Mouse (Mus musculus): ENCODE measurements at regions not wholly inside any gene's neighbourhood (a gene's known extent, or its start where the extent isn't known, plus 50 kb on each side); places are given as distances from the start of the nearest gene placed in this dataset.
"Not testable (repeated sequence)": the region's sequence is repeated elsewhere in the genome, so short reads cannot be mapped to it uniquely, and the experiment has no call there.

DNA sequence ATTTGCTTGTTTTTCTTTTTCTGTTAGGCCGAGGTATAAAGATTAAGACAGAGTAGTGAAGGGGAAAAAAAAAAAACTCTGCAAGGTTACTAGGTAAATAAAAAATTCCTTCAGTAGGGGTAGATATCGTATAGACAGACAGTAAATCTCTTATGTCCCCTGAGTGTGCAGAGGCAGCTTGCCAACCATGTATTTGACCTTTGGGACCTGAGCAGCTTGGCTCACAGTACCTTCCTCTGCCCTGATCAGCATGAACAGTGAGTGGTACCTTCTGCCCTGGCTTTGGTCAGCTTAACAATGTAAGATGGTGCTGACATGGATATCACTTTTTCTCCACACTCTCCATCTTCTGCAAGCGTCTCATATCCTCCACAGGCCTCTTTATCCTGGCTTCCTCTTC is 168.3 kb upstream of the Arglu1 start:
- ATAC-seq (ENCODE audit: insufficient number of reproducible peaks, low FRiP score, low TSS enrichment), result no peak

DNA sequence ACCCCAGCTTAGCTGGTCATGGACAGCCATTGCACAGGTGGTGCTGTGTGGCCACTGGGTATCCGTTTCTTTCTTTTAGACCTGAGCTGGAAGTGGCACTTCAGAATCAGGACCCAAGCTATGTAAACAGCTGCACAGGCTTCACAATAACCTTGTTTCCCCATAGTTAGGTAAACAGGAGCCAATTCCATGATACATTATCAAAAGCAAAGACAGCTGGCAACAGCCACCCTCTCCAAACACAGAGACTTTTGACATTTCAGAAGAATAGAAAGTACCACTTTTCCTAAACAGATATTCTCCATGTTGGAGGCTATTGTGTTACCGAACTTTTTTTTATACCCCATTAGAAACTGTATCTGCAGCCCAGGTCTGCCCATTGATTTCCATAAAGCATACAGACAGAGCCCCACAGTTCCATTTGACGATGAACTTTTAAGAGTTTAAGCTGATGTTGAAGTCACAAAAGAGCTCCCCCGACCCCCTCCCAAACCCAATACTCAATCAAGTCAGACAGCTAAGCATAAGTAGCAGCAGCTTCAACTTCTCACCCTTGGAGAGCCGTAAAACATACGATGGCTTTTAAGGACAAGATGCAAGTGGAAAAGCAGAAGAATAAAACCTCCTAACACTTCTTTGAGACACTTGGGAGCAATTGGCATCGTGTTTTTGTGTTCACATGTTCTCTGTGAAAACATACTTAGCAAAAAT is 162.5 kb upstream of the Arglu1 start:
- ATAC-seq (ENCODE audit: insufficient number of reproducible peaks, low FRiP score, low TSS enrichment), result no peak

DNA sequence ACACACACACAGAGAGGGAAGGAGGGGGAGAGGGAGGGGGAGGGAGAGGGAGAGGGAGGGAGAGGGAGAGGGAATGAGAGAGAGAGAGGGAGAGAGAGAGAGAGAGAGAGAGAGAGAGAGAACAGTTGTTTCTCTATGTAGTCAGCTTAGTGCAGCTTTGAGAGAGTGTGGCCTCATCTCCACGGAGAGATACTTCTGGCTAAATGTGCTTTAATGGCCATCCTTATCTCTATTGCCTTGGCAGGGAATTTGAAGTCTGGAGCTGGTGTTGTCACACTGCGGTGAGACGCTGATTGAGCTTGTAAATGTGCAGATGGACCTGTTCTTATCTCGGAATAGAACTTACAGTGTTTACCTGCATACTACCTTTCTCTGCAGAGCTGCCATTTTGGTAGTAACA is 160.9 kb upstream of the Arglu1 start:
- ATAC-seq (ENCODE audit: insufficient number of reproducible peaks, low FRiP score, low TSS enrichment), result no peak

DNA sequence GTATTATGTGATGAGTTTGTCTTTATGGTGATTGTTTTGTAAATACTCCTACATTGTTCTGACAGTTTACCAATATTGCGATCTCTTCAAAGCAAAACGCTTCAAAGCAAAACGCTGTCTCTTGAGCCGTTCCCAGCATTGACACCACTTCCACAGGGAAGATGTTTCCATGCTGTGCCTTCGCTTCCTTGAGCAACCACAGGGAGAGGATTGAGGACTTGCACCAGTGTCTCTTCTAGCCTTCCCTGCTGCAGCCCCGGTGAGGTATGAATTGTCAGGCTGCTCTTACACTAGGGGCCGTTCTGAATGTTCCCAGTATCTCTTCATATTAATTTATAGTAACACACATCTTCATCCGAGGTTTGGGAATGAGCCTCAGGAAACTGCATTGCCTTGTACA is 160.4 kb upstream of the Arglu1 start:
- no peak for ATAC-seq (ENCODE audit: insufficient number of reproducible peaks, low FRiP score, low TSS enrichment)

DNA sequence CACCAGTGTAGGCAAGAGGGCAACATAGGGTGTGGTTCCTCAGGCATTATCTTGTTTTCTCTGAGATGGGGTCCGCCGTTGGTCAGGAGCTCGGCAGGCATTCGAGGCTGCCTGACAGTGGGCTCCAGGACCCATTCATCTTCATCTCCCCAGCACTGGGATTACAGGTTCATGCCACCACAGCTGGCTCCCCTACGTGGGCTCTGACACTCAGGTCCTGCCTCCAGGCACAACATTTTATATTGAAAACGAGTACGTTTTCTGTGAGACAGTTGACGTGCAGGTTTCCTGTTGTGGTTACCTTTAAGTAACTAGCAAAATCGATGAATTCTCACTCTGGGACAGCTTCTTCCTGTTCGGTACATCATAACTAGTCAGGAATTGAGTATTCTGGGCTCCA is 157.3 kb upstream of the Arglu1 start:
- no peak for ATAC-seq (ENCODE audit: insufficient number of reproducible peaks, low FRiP score, low TSS enrichment)

DNA sequence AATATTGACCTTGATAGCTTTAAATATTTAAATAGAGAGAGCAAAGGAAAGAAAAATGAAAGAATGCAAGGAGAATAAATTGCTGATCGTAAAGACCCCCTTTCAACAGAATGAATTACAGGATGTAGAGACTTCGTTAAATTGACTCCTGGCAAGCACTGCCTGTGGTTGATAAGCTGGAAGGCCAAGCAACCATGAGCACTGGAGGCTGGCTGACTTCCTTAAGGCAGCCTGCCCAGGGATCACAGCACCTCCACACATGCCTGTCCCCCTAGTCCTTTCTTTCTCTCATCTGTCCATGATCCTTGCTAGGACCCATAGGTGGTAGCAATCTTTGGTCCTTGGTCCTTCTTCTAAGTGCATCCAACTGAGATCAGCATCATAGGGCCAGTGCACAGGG is 152.0 kb upstream of the Arglu1 start:
- ATAC-seq (ENCODE audit: insufficient number of reproducible peaks, low FRiP score, low TSS enrichment), result no peak

DNA sequence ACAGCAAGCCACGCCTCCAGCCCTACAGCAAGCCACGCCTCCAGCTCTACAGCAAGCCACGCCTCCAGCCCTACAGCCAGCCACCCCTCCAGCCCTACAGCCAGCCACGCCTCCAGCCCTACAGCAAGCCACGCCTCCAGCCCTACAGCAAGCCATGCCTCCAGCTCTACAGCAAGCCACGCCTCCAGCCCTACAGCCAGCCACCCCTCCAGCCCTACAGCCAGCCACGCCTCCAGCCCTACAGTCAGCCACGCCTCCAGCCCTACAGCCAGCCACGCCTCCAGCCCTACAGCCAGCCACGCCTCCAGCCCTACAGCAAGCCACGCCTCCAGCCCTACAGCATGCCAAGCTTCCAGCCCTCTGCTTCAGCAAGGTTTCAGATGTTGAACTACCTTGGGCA is 145.8 kb upstream of the Arglu1 start:
- ATAC-seq (ENCODE audit: insufficient number of reproducible peaks, low FRiP score, low TSS enrichment), result not testable (repeated sequence)

DNA sequence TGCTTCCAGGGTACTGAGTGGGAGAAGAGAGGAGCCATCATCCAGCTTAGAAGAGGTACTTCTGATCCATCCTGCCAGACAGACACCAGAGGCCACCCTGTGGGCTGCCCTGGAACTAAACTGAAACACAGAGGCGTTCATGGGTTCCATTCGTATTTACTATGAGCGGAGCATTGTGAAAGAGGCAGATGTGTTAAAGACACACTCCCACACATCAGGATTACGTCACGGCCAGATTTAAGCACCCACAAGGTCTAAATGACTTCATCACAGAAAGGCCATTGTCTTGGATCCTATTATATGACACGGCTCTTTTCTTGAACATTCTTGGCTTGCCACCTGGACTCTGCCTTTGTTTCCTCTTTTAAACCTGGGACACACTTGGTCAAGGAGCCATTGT is 141.0 kb upstream of the Arglu1 start:
- ATAC-seq (ENCODE audit: insufficient number of reproducible peaks, low FRiP score, low TSS enrichment), result no peak

DNA sequence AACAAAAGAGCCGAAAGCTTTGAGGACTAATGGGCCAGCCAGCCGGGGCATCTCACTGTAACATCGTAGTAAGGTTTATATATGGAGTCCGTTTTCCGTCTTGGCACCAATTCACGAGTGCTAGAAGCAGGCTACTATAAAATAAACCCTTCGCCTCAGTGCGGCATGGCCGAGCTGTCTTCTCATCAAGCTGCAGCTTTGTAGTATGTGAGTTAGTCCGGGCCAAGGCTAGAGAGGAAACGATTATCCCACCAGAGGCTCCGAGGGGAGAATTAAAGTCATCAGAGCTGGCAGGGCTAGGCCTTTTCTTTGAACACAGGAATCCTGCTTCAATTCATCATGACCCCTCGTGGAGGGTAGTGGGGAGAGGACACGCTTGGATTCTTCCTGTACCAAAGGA is 138.9 kb upstream of the Arglu1 start:
- no peak for ATAC-seq (ENCODE audit: insufficient number of reproducible peaks, low FRiP score, low TSS enrichment)

DNA sequence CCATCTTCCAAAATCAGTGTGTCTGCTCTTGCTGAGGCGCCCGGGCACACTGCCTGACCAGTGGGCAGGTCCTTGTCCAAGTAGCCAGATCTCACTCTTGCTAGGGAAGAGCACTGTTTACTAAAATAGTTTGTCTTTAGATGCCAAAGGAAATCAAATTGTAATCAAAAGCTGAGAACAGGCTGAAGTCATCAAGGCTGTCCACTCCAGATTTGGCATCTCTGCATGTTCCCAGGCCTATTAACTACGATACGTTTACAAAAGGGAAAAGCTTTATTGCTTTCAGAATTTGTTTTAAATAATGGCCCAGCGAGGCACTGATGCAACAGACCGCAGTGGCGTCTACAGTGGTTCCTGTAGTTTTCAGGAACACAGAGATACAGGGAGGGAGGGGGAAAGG is 137.2 kb upstream of the Arglu1 start:
- ATAC-seq (ENCODE audit: insufficient number of reproducible peaks, low FRiP score, low TSS enrichment), result no peak

DNA sequence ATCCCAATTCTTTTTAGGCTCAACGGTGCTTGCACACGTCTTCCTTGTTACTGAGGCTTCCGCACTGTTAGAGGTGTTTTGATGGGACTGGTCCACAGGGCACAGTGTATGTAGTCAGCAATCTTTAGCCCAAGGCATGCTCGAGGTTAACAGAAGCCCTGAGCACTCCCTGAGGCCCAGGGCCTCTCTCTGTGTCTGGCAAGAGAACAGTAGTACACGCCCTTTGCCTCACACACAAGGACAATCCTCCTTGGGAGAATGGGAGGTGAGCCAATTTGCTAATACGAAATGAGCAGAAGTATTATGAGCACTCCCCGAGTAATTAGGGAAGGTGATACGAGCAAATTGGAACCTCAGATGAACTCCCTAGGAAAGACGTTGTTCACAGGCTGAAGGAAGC is 136.5 kb upstream of the Arglu1 start:
- ATAC-seq (ENCODE audit: insufficient number of reproducible peaks, low FRiP score, low TSS enrichment), result no peak

DNA sequence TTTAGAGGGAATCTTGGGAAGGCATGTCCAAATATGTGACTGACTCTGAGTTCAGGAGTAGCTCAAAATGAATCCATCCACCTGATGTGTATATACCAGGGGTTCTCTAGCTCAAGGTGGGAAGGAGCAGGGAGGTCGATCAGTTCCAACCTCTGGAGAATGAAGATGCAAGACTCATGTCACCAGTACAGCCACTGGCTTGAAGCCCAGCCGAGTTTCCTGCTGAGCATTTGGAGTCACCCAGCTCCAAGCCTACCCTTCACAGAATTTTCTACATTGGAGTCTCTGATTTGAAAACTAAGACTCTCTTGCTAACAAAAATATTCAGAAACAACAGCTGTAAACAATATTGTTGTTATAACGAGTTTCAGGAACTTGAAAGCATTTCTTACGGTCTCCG is 134.6 kb upstream of the Arglu1 start:
- ATAC-seq (ENCODE audit: insufficient number of reproducible peaks, low FRiP score, low TSS enrichment), result no peak

DNA sequence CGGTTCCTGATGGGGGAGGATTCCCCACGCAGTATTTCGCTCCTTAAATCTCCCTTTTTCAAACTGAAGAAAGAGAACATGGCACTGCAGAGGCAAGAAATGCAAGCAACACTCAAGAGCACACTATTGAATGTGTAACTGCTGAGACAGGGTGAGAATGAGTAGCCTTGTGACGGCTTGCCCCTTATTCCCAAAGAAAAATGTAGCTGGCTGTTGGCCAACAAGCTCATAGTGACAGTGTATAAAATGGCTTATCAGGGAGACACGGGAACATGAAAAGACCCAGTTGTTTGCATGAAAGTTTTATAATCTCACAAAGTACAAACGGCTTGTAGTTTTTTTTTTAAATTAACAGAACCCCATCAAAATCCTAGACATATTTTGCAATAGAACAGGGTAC is 130.8 kb upstream of the Arglu1 start:
- ATAC-seq (ENCODE audit: insufficient number of reproducible peaks, low FRiP score, low TSS enrichment), result no peak

DNA sequence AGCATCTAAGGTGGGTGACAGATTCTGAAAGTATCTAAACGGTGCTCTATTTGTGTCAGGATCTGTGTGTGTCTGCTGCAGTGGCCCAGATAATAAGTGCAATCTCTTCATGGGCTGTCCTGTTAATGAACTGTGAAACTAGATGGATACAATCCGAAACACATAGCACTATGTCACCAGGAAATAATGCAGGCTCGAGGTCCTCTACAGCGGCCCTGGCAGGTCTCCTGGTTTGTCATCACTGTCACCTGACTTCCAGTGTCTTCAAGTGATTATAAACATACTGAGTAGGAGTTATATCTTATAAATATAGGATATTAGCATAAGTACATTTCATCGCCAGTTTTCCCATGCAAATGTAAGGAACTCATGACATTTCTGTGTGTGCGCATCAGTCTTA is 130.3 kb upstream of the Arglu1 start:
- no peak for ATAC-seq (ENCODE audit: insufficient number of reproducible peaks, low FRiP score, low TSS enrichment)

DNA sequence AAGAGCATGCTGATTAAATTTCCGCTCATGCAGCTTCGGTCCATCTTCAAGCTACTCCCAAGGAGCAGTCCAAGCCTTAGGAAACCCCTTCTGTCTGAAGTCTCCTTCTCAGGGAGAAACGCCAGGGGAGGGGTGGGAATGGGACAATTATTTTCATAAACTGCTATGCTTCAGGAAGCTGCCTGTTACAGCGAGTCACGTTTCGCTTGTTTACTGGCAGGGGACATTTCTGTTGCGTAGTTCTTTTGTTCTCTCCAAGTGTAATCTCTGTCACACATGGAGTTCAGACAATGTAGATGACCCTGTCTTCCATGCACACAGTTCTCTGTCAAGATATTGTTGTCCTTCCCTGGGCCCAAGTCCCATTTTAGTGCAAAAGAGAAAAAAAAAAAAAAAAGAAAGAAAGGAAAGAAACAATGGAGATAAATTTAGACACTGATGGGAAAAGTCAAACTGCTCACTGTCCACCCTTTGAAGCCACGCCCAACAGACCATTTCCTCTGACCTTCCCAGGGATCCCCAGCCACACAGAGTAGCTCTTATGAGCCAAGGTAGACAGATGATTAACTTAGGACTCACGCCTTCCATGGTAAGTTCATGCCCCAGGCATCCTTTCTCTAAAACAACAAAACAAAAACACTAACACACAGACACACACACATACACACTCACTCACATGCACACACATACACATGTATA is 129.1 kb upstream of the Arglu1 start:
- ATAC-seq (ENCODE audit: insufficient number of reproducible peaks, low FRiP score, low TSS enrichment), result no peak

DNA sequence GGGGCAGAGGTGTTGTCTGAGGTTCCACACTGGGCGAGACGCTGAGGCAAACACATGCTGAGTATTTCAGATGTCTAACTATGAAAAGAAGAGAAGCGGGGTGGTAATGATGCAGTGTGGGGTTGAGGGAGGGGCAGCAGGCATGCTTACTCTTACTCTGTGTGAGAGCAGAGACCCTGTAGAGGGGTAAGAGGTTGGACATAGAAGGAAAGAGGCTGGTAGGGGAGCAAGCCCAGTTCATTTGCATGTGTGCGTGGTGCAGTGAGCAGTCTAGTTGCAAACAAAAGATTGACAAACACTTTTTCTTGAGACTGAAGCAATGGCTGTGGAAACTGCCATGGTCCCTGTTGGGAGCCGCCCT is 122.5 kb upstream of the Arglu1 start:
- no peak for ATAC-seq (ENCODE audit: insufficient number of reproducible peaks, low FRiP score, low TSS enrichment)

DNA sequence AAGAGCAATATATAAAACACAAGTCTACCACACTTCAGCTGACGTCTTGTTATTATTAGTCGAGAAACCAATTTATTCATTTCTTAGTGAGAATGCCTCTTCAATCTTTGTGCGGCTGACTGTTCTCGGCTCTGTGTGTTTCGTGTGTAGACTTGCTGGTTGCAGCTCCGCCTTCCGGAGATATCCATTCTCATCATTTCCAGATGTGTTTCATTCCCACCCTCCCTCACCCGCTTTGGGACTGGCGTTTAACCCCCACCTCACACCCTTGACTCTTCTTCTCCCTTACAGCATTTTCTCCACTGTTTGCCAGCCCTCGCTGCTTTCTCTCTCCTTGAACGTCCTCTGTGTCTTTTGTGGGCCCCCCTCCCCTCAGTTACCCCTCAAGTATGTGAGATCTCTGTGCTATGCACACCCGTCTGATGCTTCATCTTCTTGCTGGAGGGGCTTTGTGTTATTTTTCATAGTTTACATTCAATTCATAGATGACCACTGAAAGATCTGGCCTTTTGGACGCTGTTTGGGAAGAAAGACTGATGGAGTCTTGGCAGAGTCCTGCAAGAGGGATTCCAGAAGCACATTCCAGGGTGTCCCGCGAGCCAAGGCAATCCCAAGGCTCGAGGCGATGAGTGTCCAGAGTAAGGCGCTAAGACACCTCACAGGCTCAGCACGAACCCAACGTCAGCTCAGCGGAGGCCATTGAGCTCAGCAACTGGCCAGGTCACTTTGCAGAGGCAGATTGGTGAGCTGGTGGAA is 121.9 kb upstream of the Arglu1 start:
- ATAC-seq (ENCODE audit: insufficient number of reproducible peaks, low FRiP score, low TSS enrichment), result no peak

DNA sequence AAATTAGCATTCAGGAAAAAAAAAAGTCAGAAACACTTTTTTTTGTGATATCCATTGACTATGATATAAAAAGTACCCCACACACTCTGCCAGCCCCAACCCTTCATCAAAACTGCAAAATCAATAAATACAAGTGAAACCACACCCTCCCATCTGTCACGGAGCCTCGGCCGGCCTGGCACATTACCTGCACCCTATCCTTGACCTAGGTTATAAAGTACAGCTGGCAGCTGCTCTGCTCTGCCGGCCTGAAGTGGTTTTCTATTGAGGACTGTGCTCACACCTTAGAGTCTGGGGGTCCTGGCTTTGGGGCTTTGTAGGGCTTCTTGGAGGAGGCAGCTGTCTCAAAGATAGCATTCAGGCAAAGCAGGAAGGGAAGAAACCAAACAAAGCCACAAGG is 120.6 kb upstream of the Arglu1 start:
- ATAC-seq (ENCODE audit: insufficient number of reproducible peaks, low FRiP score, low TSS enrichment), result no peak

DNA sequence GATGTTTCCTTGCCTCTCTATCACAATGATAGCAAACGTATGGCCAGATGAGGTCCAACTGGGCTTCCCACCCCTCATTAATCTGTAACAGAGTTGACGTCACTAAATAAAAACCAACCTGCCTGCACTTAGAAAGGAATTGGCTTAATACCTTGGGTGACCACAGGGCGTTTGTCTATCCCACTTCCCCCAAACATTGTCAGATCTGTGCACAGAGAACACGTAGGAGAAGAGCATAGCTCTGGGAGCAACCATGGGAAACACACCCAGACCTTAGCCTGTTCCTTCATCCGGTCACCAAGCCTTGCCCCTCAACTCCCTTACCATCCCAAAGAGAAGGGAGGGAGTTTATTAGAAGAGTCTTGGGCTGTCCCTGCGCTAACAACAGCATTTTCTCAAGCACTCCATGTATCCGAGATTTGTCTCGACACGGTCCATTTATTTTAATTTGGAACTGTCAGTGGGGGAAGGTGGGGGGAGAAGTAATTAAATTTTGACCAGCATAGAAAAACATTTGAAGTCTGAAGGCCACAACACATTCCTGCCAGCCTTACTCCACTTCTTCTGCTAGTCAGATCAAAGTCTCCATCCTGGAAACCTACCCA is 119.6 kb upstream of the Arglu1 start:
- ATAC-seq (ENCODE audit: insufficient number of reproducible peaks, low FRiP score, low TSS enrichment), result no peak

DNA sequence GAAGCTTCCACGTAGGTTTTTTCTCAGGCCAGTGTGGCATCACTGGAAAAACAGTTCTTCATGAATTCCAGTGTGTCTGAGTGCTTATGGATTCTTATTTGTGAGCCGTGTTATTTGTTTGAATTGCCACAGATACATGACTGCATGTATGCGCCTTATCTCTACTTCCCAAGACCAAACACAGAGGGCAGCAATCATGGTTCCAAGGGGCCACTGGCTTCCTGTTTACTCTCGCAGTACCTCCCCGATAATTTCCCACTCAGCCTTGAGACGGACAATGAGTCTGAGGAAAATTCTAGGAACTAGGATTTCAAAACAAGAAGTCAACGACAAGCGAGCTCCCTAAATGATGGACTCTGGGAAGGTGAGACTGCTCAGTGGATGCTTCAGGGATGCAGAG is 119.0 kb upstream of the Arglu1 start:
- no peak for ATAC-seq (ENCODE audit: insufficient number of reproducible peaks, low FRiP score, low TSS enrichment)

DNA sequence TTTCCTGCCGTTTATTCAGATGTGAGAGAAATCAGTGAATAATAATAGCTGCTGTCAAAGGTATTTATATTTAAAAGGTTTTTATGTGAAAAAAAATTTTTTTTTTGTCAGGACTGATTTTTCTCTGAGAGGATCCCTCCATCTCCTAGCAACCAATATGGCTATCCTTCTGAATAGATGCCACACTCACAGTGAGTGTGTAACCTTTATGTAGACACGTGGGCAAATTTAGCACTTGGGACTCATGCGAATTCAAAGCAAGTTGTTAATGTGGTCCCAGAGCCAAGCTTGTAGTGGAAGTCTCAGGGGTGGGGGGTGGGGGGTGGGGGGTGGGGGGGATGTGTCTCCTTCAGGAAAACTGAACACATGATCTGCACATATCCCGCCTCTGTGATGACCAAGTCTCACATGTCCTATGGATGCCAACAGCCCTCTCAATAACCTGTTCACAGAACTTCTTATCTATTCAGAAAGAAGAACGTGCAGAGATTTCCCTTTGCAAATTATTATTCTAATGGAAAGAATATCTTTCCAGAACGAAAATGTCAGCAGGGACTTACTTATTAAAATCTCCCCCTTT is 112.5 kb upstream of the Arglu1 start:
- ATAC-seq (ENCODE audit: insufficient number of reproducible peaks, low FRiP score, low TSS enrichment), result no peak

All from cerebellum, adult (tissue).